Mouse (Mus musculus) embryo, embryonic 11.5 days (tissue): ENCODE results near the gene S100a6.

Experiments used
- DNase-seq: peaks from one replicate; pipeline ENCODE4 v3.0.0-alpha.2; 2012; ENCODE audit warnings: low read depth, low spot score

The S100a6 gene

DNA sequence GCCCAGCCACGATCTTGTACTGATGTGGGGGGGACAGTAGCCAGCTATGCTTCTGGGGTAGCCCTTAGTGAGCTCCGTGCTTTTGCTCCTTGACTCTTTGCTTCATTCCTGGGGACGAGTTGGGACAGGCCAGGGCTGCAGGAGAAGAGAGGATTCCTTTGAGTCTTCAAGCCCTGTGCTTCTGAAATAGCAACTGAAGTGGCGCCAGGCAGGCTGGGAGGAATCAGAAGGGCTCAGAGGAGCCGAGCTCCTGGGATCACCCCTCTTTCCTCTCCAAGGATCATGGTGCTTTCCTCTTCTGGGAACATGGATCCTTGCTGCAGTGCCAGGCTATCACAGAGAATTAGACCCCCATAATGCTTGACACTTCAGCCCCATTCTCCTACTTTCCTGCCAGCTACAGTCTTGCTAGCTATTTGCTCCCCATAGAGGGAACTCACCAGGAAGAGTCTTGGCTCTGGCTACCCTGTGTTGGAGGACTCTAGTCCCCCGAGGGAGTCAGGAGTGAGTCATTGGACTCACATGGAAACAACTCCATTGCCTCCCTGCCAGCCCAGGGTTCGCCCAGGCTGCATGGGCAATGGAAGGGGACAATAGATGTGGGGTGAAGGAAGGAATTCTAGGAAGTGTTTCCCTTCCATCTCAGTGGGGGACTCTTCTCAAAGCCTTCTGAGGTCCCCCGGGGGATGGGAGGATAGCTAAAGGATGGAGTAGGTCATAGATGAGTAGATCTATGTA is 12.1 kb upstream of the S100a6 start:
- no peak for DNase-seq

DNA sequence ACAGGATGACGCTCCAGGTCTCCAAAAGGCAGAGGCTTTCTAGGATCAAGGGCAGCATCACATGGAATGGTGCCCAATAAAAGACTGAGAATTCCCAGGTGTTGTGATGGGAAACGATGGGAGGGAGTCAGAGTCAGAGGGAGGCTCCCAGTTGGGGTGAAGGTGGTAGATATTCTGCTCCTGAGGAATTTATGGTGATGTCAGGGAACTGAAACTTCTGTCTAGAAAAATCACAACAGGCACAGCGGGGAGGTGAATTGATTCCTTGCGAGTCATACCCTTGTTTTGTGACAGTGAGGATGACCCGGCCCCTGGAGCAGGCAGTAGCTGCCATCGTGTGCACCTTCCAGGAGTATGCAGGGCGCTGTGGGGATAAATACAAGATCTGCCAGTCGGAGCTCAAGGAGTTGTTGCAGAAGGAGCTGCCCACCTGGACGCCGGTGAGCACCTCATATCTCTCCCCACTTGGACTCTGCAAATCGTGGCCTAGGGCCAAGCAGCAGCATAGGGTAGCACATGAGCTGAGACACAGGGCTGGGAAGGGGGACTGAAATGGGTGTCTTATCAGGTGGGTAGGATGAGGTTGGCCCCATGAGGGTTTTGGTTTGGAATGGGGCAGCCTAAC is 11.1 kb upstream of the S100a6 start, which contains the start of gene Gm42674:
TSS of gene Gm42674 (plus strand) at position 419 of the 625 bp plus-strand sequence.
- no peak for DNase-seq

DNA sequence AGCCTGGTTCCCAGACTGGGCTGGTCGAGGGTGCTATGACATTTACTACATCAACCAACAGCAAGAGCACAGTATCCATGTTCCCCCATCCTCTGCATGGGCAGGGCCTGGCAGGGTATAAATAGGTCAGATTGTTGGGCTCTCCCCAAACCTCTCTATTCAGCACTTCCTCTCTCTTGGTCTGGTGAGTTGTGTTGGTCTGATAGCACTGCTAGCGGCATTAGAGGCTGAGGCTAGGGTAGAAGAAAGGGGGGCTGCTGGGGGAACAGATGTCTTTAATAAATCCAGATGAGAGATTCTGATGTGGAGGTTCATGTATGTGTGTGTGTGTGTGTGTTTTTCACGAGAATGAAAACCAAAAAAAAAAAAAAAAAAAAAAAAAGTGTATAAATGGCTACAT is 9.1 kb upstream of the S100a6 start, which contains the start of gene S100a4:
TSS of gene S100a4 (plus strand) at position 149 of the 400 bp plus-strand sequence.
- DNase-seq, result no peak

GRCm38 (mm10) chr3:90604416-90604815 is 8.3 kb upstream of the S100a6 start:
- no peak for DNase-seq

DNA sequence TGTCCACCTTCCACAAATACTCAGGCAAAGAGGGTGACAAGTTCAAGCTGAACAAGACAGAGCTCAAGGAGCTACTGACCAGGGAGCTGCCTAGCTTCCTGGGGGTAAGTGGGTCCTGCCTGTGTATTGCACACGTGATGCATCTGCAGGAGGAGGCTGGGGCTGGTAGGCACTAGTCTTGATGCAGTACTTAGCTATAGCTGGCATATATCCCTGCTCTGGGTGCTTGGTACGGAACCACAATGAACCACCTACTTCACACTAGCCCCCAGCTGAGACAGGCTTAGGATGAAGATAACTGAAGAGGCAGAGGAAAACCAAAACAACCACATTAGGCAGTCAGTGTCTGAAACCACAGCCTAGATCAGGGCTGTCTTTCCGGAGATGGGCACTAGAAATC is 7.6 kb upstream of the S100a6 start:
- no peak for DNase-seq

- DNase-seq, result no peak
Measured at GRCm38 (mm10) chr3:90605736-90606135, 6.9 kb upstream of the S100a6 start.

- no peak for DNase-seq
Measured at GRCm38 (mm10) chr3:90606185-90606584, 6.5 kb upstream of the S100a6 start.

DNA sequence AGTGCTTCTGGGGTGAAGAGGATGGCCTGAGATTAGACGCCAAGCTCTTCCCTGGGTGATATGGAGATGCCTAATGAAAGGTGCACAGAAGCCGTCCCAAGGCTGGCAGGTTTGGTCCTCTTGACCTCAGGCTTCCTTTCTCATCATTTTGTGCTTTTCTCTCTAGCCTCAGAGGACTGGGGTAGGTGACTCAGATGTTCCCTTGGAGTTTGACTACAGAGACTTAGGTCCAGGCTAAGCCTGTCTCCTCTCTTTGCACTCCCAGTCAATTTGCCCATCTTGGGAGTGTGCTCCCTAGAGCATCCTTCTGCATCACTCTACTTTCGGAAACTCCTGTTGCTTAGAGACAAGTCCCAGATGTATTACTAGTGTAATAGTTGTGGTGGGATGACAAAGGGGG is 5.3 kb upstream of the S100a6 start:
- no peak for DNase-seq

GRCm38 (mm10) chr3:90608223-90608622 is 4.5 kb upstream of the S100a6 start, which contains the start of gene S100a5:
S100a5 (plus strand) TSS chr3:90608523.
- no peak for DNase-seq

DNA sequence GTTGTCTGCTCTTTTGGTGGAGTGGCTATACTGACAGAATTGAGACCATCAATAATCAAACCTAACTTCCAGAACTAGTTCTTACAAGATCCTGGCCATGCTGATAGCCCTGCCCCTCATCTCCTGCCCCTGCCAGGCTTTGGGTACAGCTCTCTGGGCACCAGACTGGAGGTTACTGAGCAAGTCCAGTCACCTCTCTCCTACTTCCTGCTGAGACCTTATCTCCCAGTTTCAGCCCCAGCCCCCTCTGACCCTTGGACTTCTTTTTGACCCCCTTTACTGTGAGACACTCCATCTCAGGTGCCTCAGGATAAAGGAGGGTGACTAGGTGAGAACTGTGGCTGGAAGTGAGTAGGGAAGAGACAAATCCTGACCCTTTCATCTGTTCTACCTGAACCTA is 3.6 kb upstream of the S100a6 start:
- no peak for DNase-seq

GRCm38 (mm10) chr3:90611494-90611893 is 1.2 kb upstream of the S100a6 start:
- DNase-seq, result no peak

- DNase-seq, result no peak
Measured at GRCm38 (mm10) chr3:90612061-90612460, 621 bp upstream of the S100a6 start.

DNA sequence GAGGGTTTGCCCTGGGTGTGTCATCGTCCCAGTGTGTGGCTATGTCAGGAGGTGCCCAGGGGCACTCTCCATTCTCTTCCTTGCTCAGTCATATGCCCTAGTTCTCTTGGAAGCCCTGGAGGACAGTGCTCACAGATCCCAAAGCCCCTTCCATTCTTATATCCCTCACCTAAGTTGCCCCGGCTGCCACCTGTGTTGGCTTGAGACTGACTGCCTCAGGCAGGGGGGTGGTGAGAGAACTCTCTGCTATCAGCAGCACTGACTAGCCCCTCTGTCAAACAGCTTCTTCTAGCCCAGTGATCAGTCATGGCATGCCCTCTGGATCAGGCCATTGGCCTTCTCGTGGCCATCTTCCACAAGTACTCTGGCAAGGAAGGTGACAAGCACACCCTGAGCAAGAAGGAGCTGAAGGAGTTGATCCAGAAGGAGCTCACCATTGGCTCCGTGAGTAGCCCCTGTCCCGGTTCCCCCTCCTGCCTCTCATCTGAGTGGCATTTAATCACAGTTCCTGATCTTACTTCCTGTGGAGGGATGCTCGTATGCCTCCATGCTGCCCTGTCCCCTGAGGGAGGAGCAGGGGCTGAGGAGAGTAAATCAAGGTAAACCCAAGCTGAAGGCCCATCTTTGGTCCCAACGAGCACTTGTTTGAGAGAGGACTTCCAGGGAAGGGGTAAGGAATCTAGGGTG is 922 bp downstream of the S100a6 start:
- no peak for DNase-seq

GRCm38 (mm10) chr3:90614148-90614530 is 1.5 kb downstream of the S100a6 start:
- no peak for DNase-seq

DNA sequence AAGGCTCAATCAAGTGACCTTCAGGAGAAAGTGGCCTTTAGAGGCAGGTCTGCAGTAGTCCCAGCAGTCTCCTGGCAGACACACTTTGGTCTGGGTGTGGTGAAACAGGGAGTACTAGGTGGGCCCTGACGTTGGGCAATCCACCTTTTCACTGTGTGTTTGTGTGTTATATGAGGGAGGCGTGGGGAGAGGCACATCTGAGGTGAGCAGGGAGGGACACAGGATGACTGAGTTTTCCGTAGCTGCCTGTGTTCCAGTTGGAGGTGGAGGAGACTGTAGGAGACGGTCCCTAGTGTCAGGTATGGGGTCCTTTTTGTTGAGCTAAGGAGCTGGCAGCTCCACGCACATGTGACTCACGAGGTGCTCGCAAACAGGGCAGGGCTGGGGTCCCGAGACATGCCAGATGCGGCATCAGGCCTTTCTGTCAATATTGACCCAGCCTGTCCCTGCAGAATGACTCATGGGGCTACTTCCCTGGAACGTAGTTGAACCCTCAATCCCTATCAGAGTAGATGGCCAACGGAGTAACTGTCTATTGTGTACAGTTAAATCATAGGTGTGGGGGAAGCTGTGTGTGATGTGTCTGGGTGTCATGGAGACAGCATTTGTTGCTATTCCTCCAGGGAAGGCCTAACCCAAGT is 2.0 kb downstream of the S100a6 start:
- DNase-seq, result no peak

- peak; percentile 38 for DNase-seq
Measured at GRCm38 (mm10) chr3:90615415-90615814, 2.7 kb downstream of the S100a6 start.

- no peak for DNase-seq
Measured at GRCm38 (mm10) chr3:90615911-90616310, 3.2 kb downstream of the S100a6 start.

DNA sequence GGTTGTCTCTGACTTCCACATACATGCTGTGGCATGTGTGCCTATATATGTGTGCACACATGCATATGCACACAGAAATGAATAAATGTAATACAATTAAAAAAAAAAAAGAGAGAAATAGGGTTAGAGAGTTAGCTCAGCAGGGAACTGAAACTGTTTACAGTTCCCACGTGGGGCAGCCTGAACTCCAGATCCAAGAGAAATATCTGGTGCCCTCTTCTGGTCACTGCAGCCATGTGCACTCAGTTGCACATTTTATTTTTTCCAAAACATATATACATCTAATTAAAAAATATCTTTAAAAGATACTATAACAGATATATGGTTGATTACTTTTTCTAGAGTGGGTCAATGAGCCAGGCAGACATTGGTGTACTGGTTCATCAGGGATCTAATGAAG is 4.9 kb downstream of the S100a6 start:
- DNase-seq, result no peak

DNA sequence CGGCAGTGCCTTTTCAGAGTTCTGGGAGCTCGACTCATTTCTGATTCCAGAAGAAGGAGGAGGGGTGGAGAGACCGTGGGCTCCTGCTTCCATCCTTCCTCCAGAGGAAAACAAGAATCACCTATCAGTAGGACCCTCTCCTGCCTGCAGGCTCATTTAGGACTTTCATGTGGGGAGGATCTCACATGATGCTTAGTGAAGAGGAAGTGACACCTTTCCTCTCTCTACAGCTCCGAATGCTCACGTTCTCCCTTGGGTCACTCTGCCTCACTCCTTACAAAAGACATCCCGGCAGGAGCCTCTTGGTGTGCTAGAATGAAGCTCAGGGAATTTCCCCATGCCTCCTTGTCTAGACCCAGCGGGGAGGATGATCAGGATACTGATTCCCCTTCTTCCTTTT is 8.9 kb downstream of the S100a6 start:
- DNase-seq, result no peak

GRCm38 (mm10) chr3:90623435-90624071 is 10.9 kb downstream of the S100a6 start:
- DNase-seq, result peak; percentile 31

DNA sequence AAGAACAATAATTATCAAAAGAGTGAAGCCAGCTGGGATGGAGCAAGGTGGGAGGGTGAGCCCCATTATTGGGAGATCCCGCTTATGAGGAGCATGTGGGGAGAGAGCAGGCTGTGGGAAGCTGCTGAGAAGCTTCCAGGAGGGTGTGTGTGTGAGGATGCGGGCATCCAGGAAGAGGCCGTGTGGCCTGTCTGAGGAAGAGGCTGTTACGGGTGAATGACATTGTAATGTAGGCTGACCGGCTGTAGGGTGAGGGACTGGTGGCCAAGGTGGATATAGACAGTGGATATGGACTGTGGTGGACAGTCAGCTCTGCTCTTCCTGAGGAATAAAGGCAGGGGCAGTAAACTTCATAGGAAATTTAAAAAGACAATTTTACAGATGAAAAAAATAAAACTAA is 12.8 kb downstream of the S100a6 start:
- DNase-seq, result no peak
